Mouse (Mus musculus) right cerebral cortex, postnatal 10 days (tissue): ENCODE data around the gene Gm5800.
"Not testable (repeated sequence)": the region's sequence is repeated elsewhere in the genome, so short reads cannot be mapped to it uniquely, and the experiment has no call there.

ENCODE experiments used
- DNase-seq, 2 experiments: peaks; one replicate each; pipeline ENCODE4 v3.0.0; 2021; ENCODE audit warnings: low spot score in 2 of 2

The Gm5800 gene

DNA sequence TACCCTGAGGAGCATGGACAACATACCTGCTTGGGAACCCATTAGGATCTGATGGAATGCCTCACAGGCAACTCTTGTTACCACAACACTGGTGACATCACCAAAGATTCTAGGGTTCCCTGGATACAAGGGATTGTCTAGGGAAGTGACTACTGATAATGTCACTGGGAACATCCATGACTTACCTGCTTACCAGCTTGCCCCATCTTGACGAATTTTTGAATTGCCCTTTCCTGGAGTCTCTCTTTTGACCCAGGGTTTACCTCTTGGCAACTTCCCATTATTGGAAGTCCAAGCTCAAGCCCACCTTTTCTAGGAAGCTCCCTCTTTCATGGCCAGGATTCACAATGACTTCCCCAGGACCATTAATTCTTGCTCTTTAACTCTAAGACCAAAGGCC is at the start of gene Gm5800:
Gene Gm5800 (minus strand): TSS at position 101 of the 400 bp plus-strand sequence.
- DNase-seq, result no peak

DNA sequence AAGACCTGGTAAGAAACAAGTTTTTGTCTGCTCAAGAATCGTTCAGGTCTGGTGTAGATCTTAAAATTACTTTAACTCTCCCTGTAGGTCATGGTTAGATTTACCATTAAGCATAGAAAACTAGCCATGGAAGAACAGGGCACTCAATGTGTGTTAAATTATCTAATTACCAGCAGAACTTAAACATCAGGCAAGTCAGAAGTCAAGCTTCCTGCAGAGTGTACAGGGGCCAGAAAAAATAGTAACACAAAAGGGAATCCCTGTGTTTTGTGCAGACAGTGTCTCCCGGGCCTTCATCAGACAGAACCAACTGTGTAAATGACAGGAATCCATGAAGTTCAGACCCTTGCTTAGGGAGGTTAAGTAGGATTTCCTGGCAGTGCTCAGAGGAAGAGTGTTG is 39.0 kb upstream of the Gm5800 start:
- DNase-seq, result no peak

DNA sequence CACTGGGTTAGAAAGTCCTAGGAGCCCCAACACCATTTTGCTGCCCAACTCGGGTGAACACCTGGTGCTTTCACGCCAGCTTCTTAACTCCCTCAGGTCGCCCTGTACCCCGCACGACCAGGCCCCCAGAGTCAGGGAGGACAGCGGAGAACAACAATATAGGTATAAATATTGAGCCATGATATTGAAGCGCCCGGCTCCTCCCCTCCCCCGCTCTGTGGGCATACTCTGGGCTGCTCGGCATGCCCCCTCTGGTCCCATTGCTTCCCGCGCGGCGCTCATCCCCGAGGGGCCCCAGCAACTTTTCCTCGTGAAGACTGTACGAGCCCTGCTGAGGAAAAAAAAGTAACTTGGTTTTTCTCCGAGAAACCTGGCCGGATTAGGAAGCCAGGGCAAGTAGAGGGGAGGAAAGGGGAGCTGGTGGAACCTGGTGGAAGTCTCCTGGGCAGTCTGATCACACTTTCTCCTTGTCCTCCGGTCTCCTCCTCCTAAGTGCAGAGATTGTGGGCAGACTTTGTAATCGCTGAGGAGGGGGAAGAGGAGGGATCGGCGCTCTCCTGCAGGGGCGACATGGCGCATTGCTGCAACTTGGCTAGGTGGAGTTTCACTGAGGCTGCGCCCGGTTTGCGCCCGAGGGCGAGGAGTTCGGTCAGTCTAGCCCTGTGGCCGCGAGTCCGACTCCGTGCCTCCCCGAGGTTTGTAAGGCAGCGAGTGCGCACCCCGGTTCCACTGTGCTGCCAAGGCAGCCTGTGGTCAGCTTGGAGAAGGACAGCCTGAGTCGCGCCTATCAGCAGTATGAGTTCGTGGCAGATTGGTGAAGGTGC is 23.6 kb upstream of the Gm5800 start:
- no peak for DNase-seq

DNA sequence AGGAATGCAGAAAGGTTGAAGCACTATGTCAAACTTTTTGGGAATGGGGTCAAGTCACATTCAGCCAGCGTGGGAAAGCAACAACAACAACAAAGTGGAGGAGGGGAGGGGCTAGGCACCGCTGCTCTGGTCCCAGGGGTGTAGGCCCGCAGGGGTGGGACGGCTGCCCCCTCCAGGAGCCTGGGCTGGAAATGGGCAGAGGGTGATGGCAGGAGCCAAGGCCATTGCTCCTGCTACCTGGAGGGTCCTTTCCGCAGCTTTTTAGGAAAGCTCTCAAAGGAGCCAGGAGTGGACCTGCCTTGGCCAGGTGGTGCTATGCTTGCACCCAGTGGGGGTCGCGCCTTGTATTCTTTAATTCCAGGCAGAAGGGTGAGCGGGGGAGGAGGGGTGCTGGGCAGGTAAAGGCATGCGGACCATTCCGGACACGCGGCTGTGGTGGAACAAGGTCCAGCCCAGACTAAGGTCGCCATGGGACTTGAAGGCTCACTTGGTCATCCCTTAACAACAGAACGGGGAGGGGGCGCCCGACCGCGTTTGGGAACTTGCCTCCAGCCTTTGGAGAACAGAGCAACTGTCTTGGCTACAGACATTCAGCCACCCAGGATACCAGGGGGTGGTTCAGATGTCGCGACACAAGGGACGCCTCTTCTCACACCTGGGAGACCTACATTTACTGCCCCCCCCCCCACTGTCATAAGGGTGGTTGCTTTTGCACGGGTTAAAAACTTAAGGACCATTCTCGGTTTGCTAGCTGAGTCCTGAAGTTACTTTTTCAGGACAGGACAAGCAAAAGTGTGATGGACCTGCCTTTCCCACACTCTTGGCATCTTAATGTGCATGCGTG is 22.4 kb upstream of the Gm5800 start:
- DNase-seq, result no peak

DNA sequence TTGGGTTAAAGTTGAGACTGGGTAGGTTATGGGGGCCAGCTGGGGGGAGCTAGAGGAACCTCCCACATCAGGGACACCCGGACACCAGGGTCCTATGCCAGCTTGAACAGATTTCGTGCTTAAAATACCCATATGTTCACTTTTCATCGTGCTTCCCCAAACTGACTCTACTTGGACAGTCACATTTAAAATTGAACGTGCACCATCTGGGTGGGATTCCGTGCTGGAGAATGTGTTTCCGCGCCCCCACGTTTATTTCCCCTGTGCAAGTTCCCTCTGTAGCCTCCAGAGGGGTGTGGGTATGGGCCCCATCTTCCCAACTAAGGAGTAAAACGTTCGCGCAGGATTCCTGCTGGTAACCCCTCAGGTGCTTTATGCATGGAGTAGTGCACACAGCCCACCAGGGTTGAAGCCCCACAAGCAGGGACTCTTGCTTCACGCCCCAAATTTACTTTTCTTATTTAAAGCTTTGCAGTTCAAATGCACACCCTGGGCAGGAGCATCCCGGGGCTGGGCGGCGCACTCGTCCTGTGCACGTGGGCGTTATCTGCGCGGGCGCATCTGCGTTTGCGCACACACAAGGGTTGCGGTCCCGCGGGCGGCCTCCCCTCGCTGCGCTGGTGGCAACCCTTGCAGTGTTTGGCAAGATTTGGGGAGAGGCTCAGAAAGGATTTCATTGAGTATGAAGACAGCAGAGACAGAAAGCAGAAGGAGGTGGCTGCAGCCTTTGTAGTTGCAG is 21.6 kb upstream of the Gm5800 start:
- DNase-seq, result peak; percentile 61 to 77

DNA sequence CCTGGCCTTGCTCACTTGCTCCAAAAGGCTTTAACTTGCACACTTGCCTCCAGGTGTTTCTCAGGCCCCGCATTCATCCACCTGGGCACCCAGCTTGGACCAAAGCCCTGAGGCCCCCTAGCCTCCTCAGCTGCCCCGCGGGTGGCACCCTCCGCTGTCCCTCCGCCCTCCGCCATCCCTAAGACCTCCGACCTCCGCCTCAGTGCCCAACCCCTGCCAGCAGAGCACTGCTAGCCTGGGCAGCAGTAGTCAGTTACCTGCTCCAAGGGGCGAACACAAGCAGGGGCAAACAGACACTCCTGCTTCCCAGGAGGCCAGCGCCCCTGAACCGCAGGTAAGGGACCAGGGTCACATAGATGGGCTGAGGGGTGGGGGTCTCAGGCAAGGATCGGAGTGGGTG is 21.0 kb upstream of the Gm5800 start:
- DNase-seq, result no peak

DNA sequence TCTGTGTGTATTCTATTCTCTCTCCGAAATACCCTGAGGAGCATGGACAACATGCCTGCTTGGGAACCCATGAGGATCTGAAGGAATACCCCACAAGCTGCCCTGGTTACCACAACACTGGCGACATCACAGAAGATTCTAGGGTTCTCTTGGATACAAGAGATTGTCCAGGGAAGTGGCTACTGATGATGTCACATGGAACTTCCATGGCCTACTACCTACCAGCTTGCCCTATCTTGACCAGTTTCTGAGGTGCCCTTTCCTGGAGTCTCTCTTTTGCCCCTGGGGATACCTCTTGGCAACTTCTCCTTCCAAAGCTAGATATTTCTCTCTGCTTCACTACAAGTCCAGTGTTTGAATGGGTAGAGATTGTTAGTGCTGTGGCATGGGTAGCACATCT is 21.6 kb downstream of the Gm5800 start, which contains the start of gene Gm17079:
Gene Gm17079 (minus strand): TSS at position 101 of the 400 bp plus-strand sequence.
- not testable (repeated sequence) for DNase-seq

DNA sequence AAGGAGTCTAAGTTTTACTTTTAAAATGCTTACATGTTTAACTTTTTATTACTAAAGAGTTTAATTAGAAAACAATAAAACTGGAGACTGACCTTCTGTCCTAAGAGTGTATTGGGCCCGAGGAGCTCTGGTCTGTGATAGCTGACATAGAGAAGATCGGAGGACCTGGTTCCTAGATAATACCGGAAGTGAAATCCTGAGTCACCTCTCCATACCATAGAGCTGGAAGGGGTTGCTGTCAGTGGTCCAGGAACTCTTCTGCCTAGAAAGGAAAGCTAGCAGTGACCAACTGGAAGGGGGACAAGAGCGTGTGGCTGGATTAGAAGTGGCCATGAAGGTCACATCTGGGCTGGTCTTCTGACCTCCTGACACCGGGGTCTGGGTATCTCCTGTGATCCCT is 39.7 kb downstream of the Gm5800 start:
- no peak for DNase-seq
